Mouse (Mus musculus) embryo, embryonic 11 days (tissue): Measurements from ENCODE around the gene Slc4a5.

Source experiments
- DNase-seq: peaks from one replicate; pipeline ENCODE4 v3.0.0-alpha.2; 2015

Slc4a5 gene

GRCm38 (mm10) chr6:83352666-83353410 is 133.2 kb downstream of the Slc4a5 start:
- no peak for DNase-seq
